Mouse (Mus musculus): ENCODE measurements at regions not wholly inside any gene's neighbourhood (a gene's known extent, or its start where the extent isn't known, plus 50 kb on each side); places are given as distances from the start of the nearest gene placed in this dataset.

DNA sequence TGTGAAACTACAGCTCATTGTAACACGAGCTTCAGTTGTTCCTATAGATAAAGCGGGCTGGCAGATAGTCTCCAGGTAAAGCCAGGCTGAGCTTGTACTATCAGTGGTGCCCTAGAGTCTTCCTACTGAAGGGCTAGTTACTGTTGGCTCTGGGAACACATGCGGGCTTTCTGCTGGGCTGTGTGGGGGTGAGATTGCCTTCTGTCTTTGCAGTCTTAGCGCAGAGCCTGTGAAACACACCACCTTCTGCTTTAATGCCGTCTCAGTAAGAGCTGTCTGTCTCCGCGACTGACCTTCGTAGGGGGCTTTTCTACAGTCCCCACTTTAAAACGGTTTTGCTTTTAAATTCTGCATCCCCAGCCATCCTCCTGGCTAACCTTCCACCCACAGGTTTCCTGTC, 76.7 kb downstream of the Trim29 start:
- no peak for DNase-seq (ENCODE audit: low read depth in 2 of 2, low spot score in 2 of 2)

DNA sequence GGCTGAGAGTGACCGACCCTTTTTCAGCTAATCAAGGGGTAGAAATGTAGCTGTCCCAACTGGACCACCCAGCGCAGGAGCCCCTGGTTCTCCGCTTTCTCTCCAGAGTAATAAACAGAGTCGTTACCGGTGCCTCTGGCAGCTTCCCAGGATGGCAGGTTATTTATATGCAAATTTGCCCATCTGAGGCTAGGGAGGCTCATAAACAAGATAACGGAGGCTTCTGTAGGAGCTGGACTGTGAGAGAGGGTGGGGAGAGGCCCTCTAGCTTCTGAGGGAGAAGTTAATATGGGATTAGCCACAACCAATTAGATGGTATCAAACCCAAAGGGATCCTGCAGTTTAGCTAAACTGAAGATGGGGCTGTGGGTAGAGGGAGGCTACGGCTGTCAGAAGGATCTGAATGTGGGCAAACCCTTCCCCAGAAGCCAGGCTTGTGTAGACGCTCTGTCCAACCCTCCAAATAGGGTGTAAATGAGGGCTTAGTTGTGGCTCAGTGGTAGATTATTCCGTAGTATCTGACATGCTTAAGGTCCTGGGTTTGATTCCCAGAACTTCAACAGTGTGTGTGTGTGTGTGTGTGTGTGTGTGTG, 78.9 kb downstream of the Trim29 start:
- DNase-seq (ENCODE audit: low read depth in 2 of 2, low spot score in 2 of 2), result no peak

DNA sequence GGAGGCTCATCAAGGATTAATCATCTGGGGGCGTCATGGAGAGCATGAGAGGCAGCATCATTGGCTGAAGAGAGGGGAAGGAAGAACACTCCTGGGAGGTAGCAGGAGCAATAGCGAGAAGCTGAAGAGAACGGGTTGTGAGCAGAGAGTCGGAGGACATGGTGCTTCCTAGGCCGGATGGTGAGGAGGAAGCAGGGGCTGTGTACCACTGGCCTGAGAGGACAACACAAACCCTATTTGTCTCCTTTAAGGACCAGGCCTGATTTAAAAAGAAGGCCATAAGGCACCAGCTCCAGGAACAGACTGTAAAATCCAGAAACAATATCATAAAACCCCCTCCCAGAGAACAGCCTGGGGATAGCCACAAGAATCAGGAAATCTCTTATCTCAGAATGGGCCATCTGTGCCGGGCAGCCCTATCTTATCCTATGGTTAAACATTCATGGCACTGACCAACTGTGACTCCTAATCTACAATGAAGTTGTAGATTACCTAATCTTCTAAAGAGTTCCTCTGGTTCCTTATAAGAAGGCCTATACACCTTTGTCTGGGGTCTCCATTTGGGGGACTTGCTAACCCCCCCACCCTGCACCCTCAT, 81.9 kb downstream of the Trim29 start:
- no peak for DNase-seq (ENCODE audit: low read depth in 2 of 2, low spot score in 2 of 2)

DNA sequence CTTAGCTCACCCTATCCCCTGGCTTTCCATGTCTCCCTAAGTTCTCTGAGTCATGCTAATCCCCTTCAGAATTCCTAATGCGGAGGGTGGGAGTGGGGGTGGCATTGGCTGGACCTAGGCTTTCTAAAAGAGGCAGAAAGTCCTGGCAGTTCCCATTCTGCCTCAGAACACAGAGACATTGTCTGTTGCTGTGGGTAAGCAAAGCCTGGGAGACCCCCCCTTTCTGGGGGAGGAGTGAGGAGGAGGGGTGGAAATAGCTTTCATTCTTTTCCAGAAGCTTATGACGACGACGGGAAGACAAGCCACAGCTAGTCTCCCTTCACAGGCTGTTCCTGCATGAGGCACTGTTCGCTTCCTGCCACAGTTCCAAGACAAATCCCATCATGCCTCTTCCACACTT, 83.6 kb downstream of the Trim29 start:
- DNase-seq (ENCODE audit: low read depth in 2 of 2, low spot score in 2 of 2), result no peak

DNA sequence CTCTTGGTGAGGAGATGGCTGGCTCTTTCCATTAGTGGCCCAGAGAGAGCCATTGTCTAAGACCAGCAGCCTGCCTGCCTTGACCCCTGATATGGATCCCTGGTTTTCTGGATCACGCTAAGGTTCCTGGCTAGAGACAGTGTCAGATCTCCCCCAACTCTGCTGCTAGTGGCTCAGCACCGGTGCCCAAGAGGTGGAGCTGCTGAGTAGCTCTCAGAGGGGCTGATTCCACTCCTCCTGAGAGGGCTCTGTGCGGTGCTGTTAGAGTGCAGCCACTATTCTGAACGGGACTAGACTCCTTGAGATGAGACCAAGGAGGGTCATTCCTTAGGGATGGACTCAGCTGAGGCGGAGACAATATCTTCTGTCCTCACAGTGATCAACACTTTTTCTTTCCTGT, 84.6 kb downstream of the Trim29 start:
- no peak for DNase-seq (ENCODE audit: low read depth in 2 of 2, low spot score in 2 of 2)

DNA sequence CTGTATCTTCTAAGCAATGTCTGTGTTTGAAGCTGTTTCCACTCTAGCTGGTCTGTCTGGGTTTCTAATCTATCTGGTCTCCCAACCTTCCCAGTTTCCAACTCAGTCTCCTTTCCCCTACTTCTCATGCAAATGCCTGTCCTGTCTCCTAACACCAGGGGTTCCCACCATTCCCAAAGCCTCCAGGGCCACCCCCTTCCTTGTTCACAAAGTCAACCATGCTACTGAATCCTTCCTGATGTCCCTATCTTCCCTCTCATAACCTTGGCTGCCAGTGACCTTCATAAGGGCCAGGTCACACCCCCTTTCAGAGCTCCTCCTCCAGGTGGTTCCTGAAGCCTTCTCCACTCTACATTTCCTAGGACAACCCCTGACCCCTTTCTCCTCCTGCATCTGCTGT, 85.9 kb downstream of the Trim29 start:
- no peak for DNase-seq (ENCODE audit: low read depth in 2 of 2, low spot score in 2 of 2)

DNA sequence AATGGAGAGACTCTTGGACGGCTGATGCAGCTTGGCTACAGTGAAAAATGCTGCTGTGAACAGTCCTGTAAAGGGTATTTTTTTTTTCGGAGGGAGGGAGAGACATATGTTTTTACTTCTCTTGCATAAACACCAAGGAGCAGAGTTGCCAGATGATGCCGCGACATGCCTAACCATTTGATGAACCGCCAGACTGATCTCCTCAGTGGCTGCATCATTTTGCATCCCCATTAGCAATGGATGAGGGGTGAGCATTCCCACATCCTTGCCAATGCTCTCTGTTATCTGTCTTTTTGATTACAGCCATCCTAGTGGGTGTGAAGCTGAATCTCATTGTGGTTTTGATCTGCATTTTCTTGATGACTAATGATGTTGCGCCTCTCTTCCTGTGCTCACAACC, 97.8 kb downstream of the Trim29 start:
- DNase-seq (ENCODE audit: low read depth in 2 of 2, low spot score in 2 of 2), result no peak

DNA sequence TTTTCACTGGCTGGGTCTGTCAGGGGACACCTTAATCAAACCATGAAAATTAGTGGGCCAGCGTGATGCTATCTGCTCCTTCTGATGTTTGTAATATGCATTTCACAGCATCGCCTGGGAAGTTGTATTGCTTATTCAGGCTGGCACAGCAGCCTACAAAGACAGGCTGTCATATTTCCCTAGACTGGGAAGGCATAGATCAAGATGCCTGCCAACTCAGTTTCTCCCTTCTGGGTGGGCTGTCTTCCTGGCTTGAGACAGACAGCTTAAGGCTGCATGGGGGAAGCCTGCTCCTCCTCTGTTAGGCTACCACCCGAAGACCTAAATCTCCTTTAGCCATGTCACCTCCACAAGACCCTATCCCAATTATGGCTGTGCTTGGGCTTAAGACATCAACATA, 101.8 kb downstream of the Trim29 start:
- DNase-seq (ENCODE audit: low read depth in 2 of 2, low spot score in 2 of 2), result no peak

DNA sequence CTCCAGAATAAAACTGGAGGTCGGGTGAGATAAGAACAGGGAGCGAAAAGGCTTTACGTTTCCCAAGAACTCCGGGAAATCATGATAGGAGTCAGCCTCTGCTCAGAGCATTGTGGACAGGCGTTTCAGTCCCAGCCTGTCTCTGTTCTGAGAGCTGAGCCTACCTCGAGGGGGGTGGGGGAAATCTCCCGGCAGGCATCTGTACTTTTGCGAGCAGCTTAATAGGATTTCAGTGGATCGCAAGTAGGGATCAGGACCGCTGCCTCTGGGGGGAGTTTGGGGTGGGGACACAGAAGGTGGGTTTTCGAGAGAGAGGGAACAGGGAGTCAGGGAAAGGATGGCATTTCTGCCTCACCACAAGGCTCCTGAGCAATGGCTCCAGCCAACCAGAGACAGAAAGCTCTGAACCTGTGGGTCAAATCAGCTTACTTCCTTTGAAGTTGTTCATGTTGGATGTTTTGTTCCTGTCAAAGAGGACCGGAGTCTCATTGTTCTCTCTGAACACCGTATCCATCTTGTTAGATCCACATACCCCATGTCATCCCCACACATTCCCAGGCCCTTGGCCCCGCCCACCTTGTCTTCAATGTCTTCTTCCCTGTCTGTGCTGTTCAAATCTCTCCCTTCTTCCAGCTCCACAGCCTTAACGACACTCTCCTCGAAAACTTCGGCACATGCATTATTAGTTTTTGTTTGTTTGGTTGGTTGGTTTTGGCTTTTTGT, 109.5 kb downstream of the Trim29 start:
- DNase-seq (ENCODE audit: low read depth in 2 of 2, low spot score in 2 of 2), result no peak

DNA sequence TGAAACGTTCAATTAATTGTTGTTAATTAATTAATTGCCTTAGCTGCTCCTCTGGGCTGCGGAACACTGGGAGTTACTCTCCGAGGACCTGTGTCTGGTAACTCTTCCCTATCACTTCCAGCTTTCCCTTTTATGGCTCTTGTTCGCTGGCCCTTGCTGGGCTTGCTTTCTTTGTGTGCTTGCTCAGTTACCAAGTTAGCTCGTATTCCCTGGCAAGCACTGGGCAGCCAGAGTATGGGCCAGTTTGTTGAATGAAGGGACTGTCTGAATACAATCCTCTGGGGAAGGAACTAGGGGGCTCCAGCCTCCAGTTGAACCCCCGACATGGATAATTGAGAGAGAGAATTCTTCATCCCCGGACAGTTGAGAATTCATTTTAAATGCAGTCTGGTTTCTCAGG, 116.4 kb downstream of the Trim29 start:
- no peak for DNase-seq (ENCODE audit: low read depth in 2 of 2, low spot score in 2 of 2)

DNA sequence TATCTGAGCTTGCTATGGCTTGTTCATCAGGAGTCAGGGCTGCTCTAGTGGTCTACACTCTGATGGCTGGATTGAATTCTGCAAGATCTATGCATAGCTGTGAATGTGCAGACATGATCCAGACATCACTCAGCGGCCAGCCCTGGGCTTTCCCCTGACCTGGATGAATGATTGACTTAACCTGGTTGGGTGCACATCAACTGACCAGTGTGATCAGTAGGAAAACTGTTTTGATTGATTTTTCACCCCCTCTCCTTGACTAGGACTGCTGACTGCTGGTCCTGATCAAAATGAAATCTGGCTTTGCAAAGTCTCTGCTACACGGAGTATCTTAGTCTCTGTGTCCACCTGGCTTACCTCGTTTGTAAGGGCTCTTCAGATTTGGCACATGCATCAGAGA, 123.3 kb downstream of the Trim29 start:
- no peak for DNase-seq (ENCODE audit: low read depth in 2 of 2, low spot score in 2 of 2)

DNA sequence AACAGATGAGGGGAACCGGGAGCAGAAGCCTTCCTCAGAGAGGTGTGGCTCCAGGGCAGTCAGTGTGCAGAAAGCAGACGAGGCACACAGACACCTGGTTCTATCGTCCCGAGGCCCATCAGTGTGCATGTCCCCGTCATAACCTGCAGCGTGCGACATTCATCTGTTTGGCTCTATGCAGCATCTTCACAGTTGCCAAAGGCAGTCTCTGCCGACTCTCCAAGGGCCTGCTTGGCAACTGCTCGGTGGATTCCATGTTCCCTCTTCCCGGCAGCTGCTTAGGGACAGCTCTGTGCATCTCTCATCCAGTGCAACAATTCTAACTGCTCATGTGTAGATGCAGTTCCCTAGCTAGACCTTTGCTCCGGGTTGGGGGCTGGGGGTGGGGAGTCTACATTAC, 127.8 kb downstream of the Trim29 start:
- no peak for DNase-seq (ENCODE audit: low read depth in 2 of 2, low spot score in 2 of 2)

DNA sequence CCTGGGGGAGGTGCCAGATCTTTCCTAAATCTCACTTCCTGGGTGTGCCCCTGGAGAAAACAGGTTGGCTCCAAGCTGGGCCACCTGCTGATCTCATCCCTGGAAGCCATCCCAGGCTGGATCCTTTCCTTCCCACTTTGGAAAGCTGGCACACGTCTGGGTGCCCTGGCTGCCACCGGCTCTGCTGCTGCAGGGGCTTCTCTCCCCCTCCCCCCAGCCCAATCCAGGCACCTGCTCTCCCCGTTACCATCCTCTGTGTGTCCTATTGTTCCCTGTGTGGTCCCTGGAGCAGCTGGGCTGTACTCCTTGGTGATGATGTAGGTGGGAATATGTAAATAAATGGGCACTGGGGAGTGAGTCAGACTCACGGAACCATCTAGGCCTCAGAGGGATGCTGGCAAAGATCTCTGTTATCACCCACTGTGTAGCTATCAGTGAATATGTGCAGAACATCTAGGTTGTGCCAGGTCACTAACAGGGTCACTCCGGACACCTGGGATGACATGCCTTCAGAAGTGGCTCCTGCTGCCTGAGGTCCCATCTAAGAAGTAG, 130.4 kb downstream of the Trim29 start:
- no peak for DNase-seq (ENCODE audit: low read depth in 2 of 2, low spot score in 2 of 2)

DNA sequence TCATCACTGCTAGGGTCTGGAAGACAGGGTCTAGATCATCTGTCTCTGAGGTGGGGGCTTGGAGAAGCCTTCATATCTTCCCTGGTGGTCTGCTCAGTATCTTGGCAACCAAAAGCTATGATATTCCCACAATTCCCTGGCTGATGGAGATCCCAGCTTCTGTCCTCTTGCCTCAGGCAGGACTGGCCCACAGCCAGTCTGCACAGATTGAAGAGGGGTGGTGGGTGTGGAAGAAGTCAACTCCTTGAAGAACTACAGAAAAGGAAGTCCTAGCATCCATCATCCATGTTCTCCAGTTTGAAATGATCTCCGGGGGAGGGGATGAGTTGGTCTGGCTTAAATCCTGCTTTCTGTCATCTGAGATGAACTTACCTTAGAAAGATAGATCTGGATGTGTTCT, 134.8 kb downstream of the Trim29 start:
- no peak for DNase-seq (ENCODE audit: low read depth in 2 of 2, low spot score in 2 of 2)

DNA sequence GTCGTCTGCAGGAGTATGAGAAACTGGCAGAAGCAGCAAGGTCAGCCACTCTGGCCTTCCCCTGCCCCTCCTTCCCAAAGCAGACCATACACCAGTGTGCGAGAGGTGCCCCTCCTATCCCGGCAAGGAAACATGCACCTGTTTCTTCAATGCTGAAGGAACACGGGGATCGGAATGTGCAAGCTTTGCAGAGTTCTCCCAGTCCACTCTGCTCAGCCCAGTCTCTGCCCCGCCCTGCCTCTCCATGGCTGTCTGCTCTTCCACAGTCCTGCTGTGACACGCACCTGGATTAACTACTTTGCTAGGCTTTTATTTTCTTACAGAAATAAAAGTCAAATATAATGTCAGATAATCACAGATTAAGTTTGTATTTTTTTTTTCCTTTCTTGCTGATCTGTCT, 136.7 kb downstream of the Trim29 start:
- no peak for DNase-seq (ENCODE audit: low read depth in 2 of 2, low spot score in 2 of 2)

DNA sequence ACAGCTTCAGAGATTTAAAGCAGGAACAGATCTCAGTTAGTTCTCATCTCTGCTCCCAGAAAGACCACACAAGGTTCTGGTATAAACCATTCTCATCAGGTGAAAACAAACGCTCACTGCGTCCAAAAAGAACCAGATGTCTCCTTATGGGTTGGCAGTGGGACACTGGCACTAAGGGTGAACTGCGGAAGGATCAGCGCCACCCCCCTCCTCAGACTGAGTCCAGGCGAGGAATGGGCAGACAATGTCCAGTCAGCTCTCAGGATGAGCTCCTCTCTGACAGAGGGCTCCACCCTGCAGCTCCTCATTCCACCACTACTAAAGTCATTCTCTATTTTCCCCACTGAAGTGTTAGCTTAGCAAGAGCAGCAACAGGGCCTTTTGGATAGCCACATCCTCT, 138.3 kb downstream of the Trim29 start:
- DNase-seq (ENCODE audit: low read depth in 2 of 2, low spot score in 2 of 2), result no peak

DNA sequence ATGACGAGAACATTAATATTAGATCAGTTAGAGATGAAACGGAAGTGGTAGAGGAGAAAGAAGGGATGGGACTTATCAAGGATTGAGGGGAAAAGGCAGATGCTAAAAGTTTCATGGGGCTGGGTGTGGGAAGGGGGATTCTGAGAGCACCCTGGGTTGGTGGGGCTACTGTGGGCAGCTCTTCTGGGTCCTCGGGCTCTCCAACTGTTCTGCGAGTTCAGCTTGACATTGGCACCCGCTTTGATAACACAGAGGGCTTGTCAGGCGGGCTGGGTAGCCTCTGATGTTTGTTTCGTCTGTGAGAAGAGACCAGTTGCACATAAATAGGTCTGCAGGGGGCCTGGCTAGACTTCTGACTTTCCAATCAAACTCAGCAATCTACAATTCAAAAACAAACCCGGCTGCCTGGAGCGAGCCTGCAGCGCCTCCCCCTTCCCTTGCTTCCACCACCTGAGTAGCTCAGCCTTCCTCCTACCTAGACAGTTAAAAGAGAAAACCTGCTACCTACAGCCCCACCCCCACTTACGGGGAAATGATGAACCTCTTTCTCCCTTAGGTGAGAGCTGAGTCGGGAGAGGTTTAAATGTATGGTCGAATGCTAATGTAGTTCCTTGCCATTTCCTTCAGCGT, 143.4 kb downstream of the Trim29 start:
- no peak for DNase-seq (ENCODE audit: low read depth in 2 of 2, low spot score in 2 of 2)

DNA sequence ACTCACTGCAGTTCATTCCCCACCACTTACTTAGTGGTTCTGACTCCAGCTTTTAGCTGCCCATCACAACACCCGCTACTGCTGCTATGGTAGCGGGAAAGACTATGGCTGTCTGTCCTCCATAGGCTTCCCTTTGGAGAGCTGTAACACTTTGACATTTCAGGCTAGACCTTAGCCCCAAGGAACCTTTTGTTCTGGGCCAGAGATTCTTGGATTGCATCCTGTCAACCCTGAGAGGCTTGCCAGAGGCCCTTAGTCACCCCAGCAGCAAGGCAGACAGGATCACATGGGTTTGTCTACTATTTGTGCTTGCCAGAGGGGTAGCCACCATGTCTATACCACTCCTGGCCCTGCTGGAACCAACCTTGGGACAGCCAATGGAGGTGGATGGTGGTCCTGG, 147.1 kb downstream of the Trim29 start:
- no peak for DNase-seq (ENCODE audit: low read depth in 2 of 2, low spot score in 2 of 2)

DNA sequence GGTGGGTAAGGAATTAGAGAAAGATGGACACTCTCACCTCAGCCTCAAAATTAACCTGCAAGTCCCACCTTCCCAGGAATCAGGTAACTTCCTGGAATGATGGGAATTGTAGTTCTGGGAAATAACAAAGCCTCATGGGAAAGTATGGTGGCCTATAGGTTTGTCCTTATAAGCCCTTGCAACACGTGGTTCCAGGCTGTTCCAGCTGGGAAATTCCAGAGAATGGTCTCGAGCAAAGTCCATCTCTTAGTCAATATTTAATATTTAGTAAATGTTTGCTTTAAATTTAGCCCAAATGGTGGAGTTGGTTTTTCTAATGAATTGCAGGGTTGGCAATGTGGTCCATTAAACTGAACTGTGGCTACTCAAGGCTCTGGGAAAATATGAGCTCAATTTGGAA, 150.5 kb downstream of the Trim29 start:
- DNase-seq (ENCODE audit: low read depth in 2 of 2, low spot score in 2 of 2), result no peak

DNA sequence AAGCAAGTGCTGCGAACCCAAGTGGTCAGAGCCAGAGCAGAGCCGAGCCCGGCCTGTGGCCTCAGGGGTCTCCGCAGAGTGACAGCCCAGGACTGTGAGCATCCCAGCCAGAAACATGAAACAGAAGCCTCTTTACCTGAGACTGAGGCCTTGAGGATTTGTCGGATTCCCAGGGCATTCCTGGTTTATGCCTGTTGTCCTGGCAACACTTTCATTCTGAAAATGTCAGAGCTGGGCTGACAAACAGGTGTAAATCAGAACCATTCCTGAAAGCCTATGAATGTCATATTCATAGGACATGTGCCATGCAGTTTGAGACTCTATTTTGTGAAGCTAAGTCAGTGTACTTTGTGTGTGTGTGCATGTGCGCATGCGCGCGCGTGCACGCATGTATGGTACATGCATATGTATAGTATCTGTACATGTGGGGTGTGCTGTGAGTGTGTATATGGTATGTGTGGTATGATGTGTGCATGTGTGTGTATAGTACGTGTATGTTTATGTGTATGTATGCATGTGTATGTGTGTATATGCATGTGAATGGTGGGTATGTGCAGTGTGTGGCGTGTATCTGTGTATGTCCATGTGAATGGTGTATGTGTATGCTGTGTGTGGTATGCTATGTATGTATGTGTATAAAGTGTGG, 152.9 kb downstream of the Trim29 start:
- DNase-seq (ENCODE audit: low read depth in 2 of 2, low spot score in 2 of 2), result no peak

DNA sequence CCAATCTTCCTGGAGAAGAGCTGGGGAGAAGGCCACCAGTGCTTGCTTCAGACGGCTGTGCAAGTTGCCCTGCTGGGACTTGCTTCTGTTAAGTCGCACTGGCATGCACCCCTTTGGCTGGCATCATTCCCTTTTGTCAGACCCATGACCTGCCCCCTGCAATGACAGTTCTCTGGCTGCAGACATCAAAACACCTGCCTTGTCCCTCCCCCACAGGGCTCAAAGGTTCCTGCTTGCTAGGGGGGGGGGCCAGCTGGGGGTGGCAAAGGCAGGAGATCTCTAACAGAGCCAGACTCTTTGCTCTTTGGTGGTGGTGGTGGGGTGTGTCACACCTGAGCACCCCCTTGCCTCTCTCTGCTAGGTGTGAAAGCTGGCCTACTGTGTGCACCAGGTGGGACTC, 154.5 kb downstream of the Trim29 start:
- DNase-seq (ENCODE audit: low read depth in 2 of 2, low spot score in 2 of 2), result no peak
